Mouse (Mus musculus) liver, postnatal 0 days (tissue): ENCODE measurements at regions not wholly inside any gene's neighbourhood (a gene's known extent, or its start where the extent isn't known, plus 50 kb on each side); places are given as distances from the start of the nearest gene placed in this dataset.

Experiments used
- CTCF ChIP-seq: sonication (generic); IDR thresholded peaks from 2 replicates; pipeline ENCODE4 v1.5.1; 2016; ENCODE audit warnings: antibody characterized with exemption, low read depth
- EP300 ChIP-seq: IDR thresholded peaks from 2 replicates; pipeline ENCODE4 v1.6.1; 2016; ENCODE audit warnings: antibody characterized with exemption, low read depth, mild to moderate bottlenecking

- no peak for TF ChIP-seq EP300
- no peak for TF ChIP-seq CTCF
These were observed 370.3 kb upstream of the Frg1 start for GRCm38 (mm10) chr8:41786952-41787861.
